Mouse (Mus musculus): ENCODE results near the gene Rbks. TPM values are rescaled to one million over a fixed set of nuclear protein-coding genes. Genes with fewer than 3 reads are reported as not detected.

Rbks gene
- 2.6 and 3.2 TPM in 2 replicates for polyA plus RNA-seq (2015; fragmentation: Nextera tagmentation; extraction: Ambion mirVana)

DNA sequence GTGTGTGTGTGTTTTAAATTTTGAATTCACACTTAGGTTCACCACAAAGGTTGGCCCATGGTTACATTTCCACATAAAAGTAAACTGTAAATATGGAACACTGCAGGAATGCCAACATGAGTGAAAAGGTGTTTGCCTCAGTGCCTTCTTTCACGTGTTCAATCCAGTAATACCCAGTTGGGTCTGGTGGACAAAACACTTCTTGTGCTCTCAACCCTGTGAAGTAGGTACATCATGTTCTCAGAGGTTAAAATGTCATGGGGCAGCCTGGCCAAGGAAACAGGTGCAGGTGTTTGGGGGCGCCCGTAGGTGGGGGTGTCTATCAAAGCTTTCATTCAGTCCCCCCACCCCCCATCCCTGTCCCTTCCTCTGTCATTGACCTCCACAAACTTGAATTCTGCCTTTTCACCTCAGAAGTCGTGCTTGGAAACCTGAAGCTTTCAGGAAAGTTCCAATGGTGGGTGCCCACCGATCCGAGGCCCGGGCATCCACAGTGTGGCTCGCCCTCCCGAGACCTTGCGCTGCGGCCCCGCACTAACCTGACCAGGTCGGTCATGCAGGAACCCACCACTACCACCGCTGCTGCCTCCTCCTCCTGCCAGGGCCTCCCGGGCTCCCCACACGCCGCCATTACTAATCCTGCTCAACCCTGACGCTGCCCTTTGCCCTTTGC is at the start of gene Rbks:
Gene Rbks, minus strand, starts transcription at position 657 of the 673 bp plus-strand sequence.
- 7% methylated on average over 18 of the region's 18 CpGs for WGBS
- H3K9me3 ChIP-seq = no peaks in the 10 kb centered on the region
- no peaks in the 10 kb centered on the region for H3K27me3 ChIP-seq
- H3K4me3 ChIP-seq = peak within 1 kb of the TSS; percentile 77
- no peaks in the 10 kb centered on the region for H3K36me3 ChIP-seq
- peaks cover 11% of the 10 kb centered on the region for H3K4me1 ChIP-seq
- no peak; the same call in 1 of the 2 replicates for ATAC-seq (ENCODE audit: insufficient number of reproducible peaks, insufficient read depth, low FRiP score, low TSS enrichment, low read depth)
- peak within 1 kb of the TSS; percentile 89 for H3K27ac ChIP-seq
- peak within 1 kb of the TSS; percentile 87 for H3K9ac ChIP-seq
- H3K4me2 ChIP-seq = peak within 1 kb of the TSS; percentile 81

DNA sequence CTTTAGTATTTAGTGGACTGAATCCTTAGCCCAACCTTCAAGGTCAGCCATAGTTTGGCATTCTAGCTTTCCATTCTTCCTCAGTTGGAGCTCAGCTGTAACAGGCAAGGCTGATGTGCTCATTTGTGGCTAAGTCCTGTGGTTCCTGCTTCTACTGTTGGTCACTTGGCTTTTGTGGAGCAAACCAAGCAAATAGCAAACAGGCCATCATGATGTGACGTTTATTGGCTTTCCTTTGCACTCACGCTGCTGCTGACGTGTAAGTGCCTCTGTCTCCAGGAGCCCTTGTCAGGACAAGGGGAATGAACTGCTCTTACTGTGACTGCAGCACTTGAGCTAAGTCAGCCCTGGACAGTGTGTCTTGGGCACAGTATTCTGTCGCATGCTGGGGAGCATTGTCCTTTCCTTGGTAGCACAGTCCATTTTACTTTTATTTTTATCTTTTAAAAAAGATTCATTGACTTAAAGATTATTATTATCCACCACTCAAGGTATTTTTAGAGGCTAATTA is 45.1 kb upstream of the Rbks start:
- Histone ChIP-seq H3K27ac (no peak overlapping the region), H3K27me3 (no peaks in the 10 kb centered on the region), H3K4me3 (no peak overlapping the region), H3K36me3 (no peaks in the 10 kb centered on the region), H3K9me3 (no peaks in the 10 kb centered on the region), H3K4me1 (0 out of 2 replicates have a peak, but pooled peaks cover 2% of the 10 kb centered on the region), H3K4me2 (no peak overlapping the region), H3K9ac (no peak overlapping the region)
- no peak for ATAC-seq (ENCODE audit: insufficient number of reproducible peaks, insufficient read depth, low FRiP score, low TSS enrichment, low read depth)
- WGBS = 63% methylated on average over 4 of the region's 4 CpGs

DNA sequence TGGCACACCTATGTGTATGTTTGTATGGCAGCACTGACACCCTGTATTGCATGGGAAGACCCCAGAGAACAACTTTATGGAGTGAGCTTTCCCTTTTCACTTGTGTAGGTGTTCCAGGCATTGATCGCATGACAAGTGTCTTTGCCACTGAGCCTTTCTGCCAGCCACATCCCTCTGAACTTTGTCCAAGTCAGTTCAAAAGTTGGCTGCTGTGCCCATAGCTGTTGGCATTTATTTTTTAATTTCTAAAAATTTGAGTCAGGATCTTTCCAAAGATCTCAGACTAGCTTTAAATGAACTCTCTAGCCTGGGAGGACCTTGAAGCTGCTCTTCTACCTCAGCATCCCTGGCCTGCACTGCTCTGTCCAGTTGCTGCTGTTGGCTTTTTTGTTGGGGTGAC is 44.5 kb upstream of the Rbks start:
- WGBS = 98% methylated on average over 1 of the region's 1 CpGs
- no peak overlapping the region for H3K4me3 ChIP-seq

DNA sequence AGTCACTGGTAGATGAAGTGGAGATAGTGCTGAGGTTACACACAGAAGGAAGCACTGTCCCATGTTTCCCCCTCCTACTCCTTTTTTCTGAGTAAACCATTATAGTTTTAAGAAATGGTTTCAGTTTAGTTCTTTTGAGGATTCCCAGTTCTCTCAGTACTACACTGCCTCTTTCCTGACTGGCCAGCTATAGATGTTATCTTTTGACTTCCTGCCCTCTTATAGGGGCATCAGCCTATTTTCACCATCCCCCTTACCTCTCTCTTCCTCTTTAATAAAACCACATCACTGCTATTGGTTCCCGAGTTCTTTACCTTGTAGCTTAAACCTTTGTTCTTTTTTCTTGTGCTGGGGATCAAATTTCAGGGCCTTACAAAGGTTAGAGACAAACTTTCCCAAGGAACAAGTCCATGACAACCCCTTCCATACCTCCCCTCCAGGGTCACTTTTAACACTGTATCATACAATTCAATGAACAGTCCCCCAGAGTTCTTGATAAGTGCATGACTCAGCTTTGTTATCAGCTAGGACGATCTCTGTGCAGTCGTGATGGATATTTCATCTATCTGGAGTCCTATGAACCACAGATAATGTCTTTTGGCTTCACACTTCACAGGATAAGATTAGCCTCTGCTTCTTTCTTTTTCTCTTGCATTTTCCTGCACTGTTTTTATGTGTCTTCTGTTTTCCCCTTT is 35.4 kb upstream of the Rbks start:
- ATAC-seq (ENCODE audit: insufficient number of reproducible peaks, insufficient read depth, low FRiP score, low TSS enrichment, low read depth) = no peak
- H3K4me3 ChIP-seq = no peak overlapping the region
- no peaks in the 10 kb centered on the region for H3K27me3 ChIP-seq
- no peak overlapping the region for H3K4me2 ChIP-seq
- H3K9me3 ChIP-seq = no peaks in the 10 kb centered on the region
- no peaks in the 10 kb centered on the region for H3K4me1 ChIP-seq
- H3K27ac ChIP-seq = no peak overlapping the region
- H3K36me3 ChIP-seq = no peaks in the 10 kb centered on the region
- H3K9ac ChIP-seq = no peak overlapping the region
- 33% methylated on average over 3 of the region's 3 CpGs for WGBS

More for the DNA sequence above, 44.5 kb upstream of the Rbks start:
- no peaks in the 10 kb centered on the region for H3K36me3 ChIP-seq
- no peak overlapping the region for H3K27ac ChIP-seq
- ATAC-seq (ENCODE audit: insufficient number of reproducible peaks, insufficient read depth, low FRiP score, low TSS enrichment, low read depth) = no peak
- H3K4me2 ChIP-seq = no peak overlapping the region
- H3K9ac ChIP-seq = no peak overlapping the region
- no peaks in the 10 kb centered on the region for H3K27me3 ChIP-seq
- 0 out of 2 replicates have a peak, but pooled peaks cover 2% of the 10 kb centered on the region for H3K4me1 ChIP-seq
- H3K9me3 ChIP-seq = no peaks in the 10 kb centered on the region

DNA sequence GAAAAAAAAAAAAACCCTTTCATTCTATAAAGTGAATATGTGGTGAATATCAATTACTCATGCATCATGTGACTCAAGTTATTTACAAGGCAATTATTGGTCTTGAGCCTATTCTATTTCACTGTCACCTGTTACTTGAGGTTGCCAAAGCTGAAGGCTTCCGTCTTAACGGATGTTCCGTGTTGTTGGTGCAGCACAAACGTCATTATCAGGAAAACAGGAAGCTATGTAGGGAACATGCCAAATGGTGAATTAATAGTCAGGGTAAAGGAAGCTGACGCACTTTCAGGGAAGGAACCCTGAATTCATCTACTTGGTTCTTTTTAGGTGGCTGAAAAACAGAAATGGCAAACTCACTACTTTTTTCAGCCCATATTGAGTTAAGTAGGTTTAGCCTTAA is 30.0 kb upstream of the Rbks start:
- no peak overlapping the region for H3K27ac ChIP-seq
- H3K4me3 ChIP-seq = no peak overlapping the region
- no peaks in the 10 kb centered on the region for H3K27me3 ChIP-seq
- no peaks in the 10 kb centered on the region for H3K36me3 ChIP-seq
- no peak overlapping the region for H3K4me2 ChIP-seq
- H3K9me3 ChIP-seq = no peaks in the 10 kb centered on the region
- no peak overlapping the region for H3K9ac ChIP-seq
- WGBS = 84% methylated on average over 5 of the region's 5 CpGs
- no peak for ATAC-seq (ENCODE audit: insufficient number of reproducible peaks, insufficient read depth, low FRiP score, low TSS enrichment, low read depth)
- no peaks in the 10 kb centered on the region for H3K4me1 ChIP-seq

DNA sequence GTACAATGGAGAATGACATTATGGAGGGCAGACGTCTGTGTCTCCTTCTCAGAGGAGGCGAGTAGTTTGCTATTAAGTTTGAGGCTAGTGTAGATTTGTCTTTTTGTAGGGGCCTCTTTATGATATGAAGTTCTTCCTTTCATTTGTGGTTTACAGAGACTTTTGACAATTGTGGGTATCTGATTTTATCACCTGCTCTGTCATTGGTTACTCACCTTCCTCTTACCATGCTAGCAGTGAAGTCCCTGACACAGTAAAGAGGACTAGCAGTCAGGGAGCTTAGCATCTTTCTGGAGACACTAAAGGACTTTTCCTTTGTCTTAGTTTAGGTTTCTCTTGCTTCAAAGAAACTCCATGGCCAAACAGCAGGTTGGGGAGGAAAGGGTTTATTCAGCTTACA is 28.5 kb upstream of the Rbks start:
- WGBS = 86% methylated on average over 2 of the region's 2 CpGs
- no peak for ATAC-seq (ENCODE audit: insufficient number of reproducible peaks, insufficient read depth, low FRiP score, low TSS enrichment, low read depth)
- Histone ChIP-seq H3K4me2 (no peak overlapping the region), H3K27me3 (no peaks in the 10 kb centered on the region), H3K36me3 (no peaks in the 10 kb centered on the region), H3K4me3 (no peak overlapping the region), H3K27ac (no peak overlapping the region), H3K9ac (no peak overlapping the region), H3K9me3 (no peaks in the 10 kb centered on the region), H3K4me1 (no peaks in the 10 kb centered on the region)

DNA sequence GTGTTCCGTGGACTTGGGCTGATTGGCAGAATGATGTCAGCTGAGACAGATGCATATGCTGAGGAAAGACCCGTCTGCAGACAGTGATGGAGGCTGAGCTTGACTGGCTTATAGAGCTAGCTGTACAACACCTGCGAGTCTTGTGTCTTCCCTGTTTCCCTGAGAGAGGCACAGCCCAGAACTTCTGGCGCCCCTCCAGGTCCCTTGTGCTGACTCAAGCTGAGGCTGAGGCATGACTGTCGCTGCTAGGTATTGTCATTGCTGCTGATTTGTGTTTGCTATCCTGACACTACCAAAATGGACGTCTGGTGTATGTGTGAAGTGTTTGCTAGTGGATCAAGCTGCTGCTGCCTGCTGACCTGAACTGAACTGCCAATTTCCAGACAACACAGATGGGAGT is 27.1 kb upstream of the Rbks start:
- H3K36me3 ChIP-seq = no peaks in the 10 kb centered on the region
- no peak overlapping the region for H3K4me2 ChIP-seq
- H3K9me3 ChIP-seq = no peaks in the 10 kb centered on the region
- 68% methylated on average over 6 of the region's 6 CpGs for whole genome bisulfite sequencing
- H3K4me3 ChIP-seq = no peak overlapping the region
- H3K9ac ChIP-seq = no peak overlapping the region
- H3K27ac ChIP-seq = no peak overlapping the region
- ATAC-seq (ENCODE audit: insufficient number of reproducible peaks, insufficient read depth, low FRiP score, low TSS enrichment, low read depth) = no peak
- H3K27me3 ChIP-seq = no peaks in the 10 kb centered on the region
- H3K4me1 ChIP-seq = no peaks in the 10 kb centered on the region

DNA sequence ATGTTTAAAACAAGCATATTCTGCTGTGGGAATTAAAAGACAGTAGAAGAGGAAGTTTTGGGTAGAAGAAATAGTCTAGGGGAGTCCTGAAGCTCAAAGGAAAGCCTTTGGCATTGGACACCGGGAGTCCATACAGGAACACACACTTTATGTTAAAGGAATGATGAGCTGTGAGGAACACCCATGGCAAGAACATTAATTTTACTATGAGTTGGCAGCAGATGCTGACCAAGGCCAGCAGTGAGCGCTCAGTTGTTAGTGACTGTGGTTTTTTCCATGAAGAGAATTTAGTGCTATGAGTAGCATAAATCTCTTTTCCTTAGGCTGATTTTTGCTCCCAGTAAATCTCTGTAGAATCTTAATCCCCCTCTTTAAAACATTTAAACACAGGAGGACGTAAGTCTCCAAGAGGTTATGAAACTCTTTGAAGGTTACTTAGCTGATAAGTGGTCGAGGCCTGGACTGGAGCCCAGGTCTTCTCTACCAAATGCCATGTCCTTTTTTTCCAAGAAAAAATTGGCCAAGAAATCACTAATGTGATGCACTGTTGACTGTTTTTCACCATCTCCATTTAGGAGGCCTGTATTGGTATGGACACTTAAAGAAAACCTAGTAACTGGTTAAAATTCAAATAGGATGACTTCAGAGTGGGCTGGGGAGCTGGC is 18.2 kb upstream of the Rbks start:
- Histone ChIP-seq H3K4me2 (no peak overlapping the region), H3K27ac (no peak overlapping the region), H3K9me3 (no peaks in the 10 kb centered on the region), H3K27me3 (no peaks in the 10 kb centered on the region), H3K36me3 (no peaks in the 10 kb centered on the region), H3K4me3 (no peak overlapping the region), H3K4me1 (0 out of 2 replicates have a peak, but pooled peaks cover 2% of the 10 kb centered on the region), H3K9ac (no peak overlapping the region)
- ATAC-seq (ENCODE audit: insufficient number of reproducible peaks, insufficient read depth, low FRiP score, low TSS enrichment, low read depth) = no peak
- 81% methylated on average over 4 of the region's 4 CpGs for WGBS

DNA sequence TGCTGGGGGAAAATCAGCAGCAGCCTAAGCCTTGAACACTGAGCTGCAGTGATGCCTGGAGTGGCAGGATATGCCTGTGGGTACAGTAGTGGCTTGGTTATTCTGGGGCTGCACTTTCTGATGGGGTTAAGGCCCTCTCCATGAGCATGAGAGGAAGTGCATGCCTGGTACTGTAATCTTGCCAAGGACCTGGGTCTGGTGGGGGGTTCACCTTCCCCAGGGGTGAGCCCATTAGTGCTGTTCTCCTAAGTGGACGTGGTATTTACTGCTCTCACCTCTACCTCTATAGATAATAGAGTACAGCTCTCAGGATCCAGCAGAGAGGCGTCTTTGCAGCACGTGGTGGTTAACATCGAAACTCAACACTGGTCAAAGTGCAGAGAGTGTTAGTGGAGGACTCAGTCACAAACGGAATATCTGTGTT is 16.4 kb upstream of the Rbks start:
- no peak overlapping the region for H3K9ac ChIP-seq
- no peak overlapping the region for H3K27ac ChIP-seq
- H3K4me3 ChIP-seq = no peak overlapping the region
- 65% methylated on average over 5 of the region's 5 CpGs for WGBS
- ATAC-seq (ENCODE audit: insufficient number of reproducible peaks, insufficient read depth, low FRiP score, low TSS enrichment, low read depth) = no peak
- no peaks in the 10 kb centered on the region for H3K27me3 ChIP-seq
- 0 out of 2 replicates have a peak, but pooled peaks cover 2% of the 10 kb centered on the region for H3K4me1 ChIP-seq
- no peak overlapping the region for H3K4me2 ChIP-seq
- no peaks in the 10 kb centered on the region for H3K9me3 ChIP-seq
- H3K36me3 ChIP-seq = 0 out of 2 replicates have a peak, but pooled peaks cover 6% of the 10 kb centered on the region

DNA sequence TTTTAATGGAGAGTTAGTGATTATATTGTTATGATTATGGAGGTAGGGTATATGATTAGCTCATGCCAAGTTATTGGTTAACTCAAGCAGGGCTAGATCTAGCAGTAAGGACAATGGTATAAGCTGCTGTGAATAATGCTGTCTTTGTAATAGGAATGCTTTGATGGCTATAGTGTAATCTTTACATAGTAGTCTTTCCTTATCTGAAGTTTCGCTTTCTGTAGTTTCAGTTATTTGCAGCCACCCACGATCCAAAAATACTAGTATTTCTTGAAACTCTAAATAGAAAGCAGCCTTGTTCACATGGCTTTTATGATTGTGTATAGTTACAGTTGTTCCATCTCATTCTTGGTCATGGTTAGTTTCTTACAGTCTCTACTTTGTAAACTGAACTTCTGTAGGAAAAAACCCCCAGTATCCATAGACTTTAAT is 15.9 kb upstream of the Rbks start:
- Histone ChIP-seq H3K27ac (no peak overlapping the region), H3K9ac (no peak overlapping the region)
- no peak for ATAC-seq (ENCODE audit: insufficient number of reproducible peaks, insufficient read depth, low FRiP score, low TSS enrichment, low read depth)

DNA sequence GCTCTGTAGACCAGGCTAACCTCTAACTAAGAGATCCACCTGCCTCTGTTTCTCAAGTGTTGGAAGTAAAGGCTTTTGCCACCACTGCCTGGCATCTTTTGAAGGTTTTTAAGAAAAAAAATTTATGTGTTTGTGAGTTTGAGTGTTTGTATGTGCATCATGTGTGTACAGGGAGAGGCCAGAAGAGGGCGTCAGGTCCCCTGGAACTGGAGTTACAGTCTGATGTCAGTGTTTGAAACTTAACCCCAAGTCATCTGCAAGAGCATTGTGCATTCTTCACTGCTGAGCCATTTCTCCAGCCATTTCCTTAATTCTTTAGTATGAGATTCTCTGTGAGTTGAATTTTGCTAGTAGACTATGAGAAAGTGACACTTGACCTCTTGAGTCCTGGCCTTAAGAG is 12.0 kb upstream of the Rbks start:
- Histone ChIP-seq H3K4me2 (no peak overlapping the region), H3K9ac (no peak overlapping the region), H3K4me1 (0 out of 2 replicates have a peak, but pooled peaks cover 2% of the 10 kb centered on the region), H3K27ac (no peak overlapping the region), H3K27me3 (no peaks in the 10 kb centered on the region), H3K9me3 (no peaks in the 10 kb centered on the region), H3K4me3 (no peak overlapping the region), H3K36me3 (0 out of 2 replicates have a peak, but pooled peaks cover 9% of the 10 kb centered on the region)
- WGBS = 62% methylated on average over 1 of the region's 1 CpGs
- no peak for ATAC-seq (ENCODE audit: insufficient number of reproducible peaks, insufficient read depth, low FRiP score, low TSS enrichment, low read depth)

More for the DNA sequence above, 15.9 kb upstream of the Rbks start:
- H3K36me3 ChIP-seq = 0 out of 2 replicates have a peak, but pooled peaks cover 6% of the 10 kb centered on the region
- no peak overlapping the region for H3K4me3 ChIP-seq
- no peak overlapping the region for H3K4me2 ChIP-seq
- WGBS = 76% methylated on average over 2 of the region's 2 CpGs
- 0 out of 2 replicates have a peak, but pooled peaks cover 2% of the 10 kb centered on the region for H3K4me1 ChIP-seq
- H3K27me3 ChIP-seq = no peaks in the 10 kb centered on the region
- H3K9me3 ChIP-seq = no peaks in the 10 kb centered on the region

All from embryonic facial prominence, embryonic 13.5 days (tissue).